Mouse (Mus musculus) ovary, postnatal 10 days (tissue): ENCODE measurements around the gene Cog4.
"Not testable (repeated sequence)": the region's sequence is repeated elsewhere in the genome, so short reads cannot be mapped to it uniquely, and the experiment has no call there.

Experiments used
- DNase-seq: peaks from one replicate; pipeline ENCODE4 v3.0.0; 2022; ENCODE audit warnings: low spot score

Cog4 gene

DNA sequence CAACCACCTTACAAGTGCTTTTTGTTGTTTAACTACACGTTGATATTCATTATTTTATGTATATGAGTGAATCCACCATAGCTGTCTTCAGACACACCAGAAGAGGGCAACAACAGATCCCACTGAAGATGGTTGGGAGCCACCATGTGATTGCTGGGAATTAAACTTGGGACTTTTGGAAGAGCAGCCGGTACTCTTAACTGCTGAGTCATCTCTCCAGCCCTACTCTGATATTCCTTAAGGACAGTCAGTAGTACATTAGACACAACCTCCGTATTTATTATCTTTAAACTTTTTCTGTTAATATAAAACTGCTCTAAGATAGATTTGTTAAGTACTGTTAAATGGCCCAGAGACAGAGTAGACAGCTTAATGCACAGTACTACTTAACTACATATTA lies 14.4 kb upstream of the Cog4 start:
- DNase-seq = no peak

DNA sequence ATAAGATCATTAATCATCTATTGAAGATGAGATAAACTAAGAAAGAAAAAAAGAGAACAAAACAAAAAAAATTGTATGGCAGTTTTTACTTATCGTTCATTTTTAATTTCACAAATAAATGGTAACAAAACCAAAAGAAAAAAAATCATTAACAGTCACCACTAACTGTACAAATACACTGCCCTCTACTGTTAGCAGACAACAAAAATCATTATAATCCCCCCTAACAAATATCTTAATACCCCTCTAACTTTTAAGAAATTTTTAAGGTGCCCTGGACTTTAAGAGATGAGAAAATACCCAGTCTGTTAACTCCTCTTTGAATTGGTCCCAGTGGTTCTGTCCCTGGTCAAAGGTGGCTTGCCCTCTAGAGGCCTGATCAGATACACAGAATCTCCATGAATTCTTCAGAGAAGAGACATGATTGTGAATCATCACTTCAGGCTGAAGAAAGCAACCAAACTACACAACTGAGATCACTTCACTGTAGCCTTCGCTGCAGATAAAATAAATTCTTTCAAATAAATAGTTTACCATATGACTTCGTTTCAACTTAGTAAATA lies 4.3 kb upstream of the Cog4 start:
- no peak for DNase-seq

DNA sequence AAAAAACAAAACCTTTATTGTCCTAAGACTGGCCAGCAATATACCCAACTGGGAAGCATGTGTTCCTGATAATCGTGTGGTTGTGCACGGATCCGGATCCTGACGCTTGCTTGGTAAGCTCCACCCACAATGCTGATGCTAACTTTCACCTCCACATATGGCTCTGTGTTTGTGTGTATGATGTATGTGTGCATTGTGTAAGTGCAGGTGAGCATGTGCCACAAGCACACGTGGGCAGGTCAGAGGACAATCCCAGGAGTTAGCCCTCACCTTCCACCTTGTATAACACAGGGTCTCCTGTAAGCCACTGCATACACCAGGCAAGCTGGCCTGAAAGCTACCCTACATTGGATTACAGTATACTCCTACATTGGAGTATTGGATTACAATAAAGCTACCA lies 3.2 kb upstream of the Cog4 start:
- DNase-seq = no peak

DNA sequence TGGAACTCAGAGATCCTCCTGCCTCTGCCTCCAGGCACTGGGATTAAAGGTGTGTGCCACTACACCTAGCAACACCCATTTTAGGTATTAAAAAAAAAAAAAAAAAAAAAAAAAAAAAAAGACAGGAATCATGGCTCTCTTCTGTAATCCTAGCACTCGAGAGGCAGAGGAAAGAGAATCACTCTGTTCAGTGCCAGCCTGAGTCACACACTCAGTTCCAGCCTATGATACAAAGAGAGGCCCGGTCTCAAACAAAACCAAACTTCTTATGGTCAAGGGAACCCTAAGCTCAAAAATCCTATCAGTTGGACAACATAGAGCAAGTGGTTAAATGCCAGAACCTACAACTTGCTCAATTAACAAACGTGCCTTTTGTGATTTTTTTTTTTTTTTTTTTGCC lies 1.5 kb upstream of the Cog4 start:
- no peak for DNase-seq

DNA sequence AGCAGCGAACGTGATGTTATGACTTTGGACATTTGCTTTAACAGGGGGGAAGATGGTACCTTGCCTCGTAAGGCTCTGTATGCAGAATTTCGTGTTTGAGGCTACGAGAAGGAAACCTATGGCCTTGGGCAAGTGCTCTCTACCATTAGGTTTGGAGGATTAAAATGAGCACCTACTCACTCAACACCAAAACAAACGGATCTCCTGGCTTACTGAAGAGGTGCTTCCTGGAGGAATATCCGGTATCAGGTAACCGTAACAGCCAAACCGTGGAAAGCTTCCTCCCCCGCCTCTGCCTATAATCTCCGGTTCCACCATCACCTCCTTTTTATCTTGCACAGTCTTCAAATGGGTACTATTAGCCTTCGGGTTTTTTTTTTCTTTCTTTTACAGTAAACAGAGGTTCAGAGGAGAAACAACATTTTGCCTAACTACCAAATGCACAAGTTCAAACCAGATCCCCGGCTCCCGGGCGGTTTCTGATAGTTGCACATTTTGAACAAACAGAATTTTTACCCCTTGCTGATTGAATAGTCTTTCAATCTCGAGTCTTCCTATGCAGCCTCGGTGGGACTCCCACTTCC lies 487 bp upstream of the Cog4 start:
- no peak for DNase-seq

DNA sequence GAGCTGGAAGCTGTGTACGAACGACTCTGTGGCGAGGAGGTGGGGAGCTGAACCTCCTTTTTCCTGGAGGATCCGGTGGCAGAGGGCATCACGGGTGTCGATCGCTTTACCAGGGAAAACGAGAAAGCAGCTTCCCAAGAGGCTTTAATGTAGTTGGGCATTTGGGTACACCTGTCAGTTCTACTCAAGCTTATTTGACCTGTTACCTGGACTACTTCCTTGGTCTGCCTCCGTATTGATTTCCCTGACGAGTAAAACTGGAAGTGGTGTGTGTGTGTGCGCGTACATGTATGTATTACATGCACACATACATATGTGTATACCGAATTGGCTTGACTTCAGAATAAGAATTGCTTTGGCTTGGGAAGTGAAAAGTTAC lies 760 bp downstream of the Cog4 start:
- no peak for DNase-seq

DNA sequence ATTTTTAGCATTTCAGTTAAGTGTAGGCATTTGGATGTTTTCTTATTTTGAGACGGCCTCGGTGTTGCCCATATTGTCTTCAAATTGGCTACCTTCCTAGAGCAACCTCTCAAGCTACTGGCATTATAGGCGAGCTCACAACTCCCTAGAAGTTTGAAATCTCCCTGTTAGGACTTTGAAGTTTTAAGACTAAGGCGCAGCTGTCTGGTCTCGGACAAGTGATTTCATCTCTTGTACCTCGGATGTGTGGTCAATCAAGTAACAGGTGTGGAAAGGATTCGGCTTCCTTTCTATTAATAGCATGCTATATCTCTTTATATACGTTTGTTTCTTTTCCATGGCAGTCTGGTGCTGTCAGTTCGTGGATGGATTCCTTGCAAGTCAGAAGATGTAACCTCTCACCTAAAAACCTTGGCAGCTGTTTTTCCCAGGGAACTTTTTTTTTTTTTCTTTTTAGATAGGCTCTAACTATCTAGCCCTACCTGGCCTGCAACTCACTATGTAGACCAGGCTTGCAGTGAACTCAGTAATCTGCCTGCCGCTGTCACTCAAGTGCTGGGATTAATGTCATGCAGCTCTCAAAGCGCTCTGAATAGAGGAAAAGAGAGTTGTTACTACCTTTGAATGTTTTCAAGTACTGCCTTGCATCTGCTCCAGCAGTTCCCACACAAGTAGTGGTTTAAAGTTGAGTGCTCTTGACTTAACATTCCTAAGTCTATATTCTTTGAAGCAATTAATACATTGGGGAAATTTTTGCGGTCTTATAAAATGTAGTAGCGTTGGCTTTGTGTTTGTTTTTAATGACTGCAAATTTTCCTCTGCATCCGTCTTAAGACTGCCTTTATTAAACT lies 1.5 kb downstream of the Cog4 start:
- DNase-seq = no peak

DNA sequence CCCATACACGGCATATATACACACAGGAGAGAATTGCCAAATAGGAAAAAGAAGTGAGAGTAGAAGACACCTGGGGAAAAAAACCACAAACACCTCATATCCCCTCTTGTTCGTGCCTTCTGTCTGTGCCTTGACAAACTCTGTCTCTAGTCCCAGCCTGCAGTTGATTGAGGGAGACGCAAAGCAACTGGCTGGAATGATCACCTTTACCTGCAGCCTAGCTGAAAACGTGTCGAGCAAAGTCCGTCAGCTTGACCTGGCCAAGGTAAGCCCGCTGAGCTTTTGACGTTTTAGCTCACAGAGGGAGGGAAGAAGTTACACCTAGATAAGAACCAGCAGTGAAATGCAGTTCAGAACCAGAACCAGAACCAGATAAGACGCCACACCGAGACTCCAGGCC lies 4.8 kb downstream of the Cog4 start:
- no peak for DNase-seq

DNA sequence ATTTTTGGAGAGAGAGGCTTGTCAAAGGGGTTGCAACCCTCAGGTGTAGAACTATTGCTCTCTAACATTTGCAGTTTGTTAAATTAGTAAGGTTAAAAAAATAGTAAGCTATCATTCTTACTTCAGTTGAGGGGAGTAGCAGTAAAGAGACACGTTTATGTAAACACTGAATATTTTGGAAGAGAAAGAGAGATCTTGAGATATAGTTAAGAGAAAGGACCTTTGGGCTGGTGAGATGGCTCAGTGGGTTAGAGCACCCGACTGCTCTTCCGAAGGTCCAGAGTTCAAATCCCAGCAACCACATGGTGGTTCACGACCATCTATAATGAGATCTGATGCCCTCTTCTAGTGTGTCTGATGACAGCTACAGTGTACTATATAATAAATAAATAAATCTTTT lies 9.7 kb downstream of the Cog4 start:
- not testable (repeated sequence) for DNase-seq

DNA sequence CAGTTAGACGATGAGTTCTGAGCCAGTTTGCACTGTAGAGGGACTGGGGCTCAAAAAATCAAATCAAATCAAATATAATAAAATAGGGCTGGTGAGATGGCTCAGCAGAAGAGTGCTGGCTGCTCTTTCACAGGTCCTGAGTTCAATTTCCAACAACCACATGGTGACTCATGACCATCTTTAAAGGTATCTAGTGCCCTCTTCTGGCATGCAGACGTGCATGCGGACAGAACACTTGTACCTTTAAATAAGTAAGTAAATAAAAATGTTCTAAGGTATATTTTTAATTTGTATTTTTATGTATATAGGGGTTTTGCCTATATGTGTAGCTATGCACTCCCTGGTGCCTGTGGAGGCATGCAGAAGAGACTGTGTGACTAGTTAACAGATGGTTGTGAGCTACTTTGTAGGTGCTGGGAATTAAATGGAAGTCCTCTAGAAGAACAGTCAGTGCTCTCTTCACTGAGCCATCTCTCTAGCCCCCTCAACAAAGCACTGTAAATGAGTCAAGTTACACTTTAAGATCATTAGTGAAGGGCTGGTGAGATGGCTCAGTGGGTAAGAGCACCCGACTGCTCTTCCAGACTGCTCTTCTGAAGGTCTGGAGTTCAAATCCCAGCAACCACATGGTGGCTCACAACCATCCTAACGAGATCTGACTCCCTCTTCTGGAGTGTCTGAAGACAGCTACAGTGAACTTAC lies 10.5 kb downstream of the Cog4 start:
- DNase-seq = no peak

DNA sequence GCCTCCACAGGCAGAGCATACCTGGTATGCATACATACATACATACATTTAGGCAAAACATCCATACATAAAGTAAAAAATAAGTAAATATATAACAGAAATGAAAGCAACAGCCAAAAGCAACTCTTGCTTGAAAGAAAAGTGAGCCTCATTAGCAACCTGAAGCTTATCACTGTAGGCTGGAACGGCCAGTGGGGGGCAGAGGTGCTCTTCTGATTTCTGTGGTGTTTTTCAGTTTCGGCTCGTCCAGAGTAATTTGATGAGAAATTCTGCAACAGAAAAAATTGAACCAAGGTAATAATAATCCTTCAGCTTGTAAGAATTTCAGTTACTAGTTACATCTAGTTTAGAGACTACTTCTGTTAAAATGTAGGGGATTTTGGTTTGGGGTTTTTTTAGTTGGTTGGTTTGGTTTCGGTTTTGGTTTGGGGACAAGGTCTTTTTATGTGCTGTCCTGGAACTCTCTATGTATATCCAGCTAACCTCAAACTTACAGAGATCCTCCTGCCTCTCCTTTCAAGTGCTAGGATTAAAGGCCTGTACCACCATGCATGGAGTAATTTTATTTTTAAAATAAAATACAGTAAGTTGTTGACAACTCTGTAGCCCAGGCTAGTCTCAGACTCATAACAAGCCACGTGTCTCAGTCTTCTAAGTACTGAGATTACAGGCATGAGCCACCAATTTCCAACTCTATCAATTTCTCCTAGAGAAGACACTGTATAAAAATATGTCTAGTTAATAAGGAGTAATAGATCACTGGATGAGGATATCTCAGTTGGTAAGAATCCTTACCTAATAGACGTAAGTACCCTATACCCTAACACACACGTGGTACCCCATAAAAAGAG lies 13.5 kb downstream of the Cog4 start:
- no peak for DNase-seq

DNA sequence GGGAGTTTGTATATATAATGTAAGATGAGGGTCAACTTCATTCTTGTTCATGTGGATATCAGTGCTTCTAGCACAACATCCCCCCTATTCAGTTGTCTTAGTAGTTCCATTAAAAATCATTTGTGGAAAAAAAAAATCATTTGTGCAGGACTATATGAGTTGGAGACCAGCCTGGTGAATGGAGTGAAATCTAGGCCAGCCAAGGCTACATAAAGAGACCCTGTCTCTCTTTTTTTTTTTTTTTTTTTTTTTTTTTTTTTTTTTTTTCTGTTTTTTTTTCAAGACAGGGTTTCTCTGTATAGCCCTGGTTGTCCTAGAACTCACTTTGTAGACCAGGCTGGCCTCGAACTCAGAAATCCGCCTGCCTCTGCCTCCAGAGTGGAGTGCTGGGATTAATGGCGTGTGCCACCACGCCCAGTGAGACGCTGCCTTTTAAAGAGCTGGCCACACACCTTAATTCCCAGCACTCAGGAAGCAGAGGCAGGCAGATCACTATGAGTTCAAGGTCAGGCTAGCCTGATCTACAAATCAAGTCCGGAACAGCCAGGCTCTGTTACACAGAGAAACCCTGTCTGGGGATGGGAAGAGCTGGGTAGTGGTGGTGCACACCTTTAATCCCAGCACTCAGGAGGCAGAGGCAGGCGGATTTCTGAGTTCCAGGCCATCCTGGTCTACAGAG lies 15.1 kb downstream of the Cog4 start:
- not testable (repeated sequence) for DNase-seq

DNA sequence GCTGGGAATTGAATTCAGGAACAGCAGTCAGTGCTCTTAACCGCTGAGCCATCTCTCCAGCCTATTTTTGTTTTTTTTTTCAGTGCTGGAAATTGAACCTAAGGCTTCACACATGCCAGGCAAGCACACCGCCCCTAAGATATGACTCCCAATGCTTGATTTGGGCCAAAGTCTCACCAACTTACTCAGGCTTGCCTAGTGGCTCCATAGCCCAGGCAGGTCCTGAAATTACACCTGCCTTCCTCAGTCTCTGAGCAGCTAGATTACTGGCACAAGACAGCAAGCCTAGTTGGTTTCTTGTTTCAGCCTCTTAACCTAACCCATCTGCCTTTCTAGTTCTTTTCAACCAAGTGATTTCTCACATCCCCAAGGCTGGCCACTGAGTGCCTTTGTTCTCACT lies 24.1 kb downstream of the Cog4 start:
- DNase-seq = no peak

DNA sequence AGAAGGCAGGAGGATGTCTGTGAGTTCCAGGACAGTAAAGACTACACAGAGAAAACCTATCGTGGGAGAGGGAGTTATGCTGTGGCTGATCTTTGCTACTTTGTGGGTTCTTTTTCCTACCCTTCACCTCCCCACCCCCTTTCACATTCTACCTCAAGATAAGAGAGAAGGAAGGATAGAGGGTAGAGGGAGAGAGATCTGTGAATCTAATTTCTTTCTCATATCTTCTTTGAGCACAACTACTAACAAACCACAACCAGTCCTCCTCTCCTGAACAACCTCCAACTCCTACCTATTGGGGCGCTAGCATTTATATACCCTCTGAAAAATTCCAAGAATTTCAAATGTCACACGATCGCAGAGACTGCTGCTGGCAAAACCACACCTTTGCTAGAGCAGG lies 31.5 kb downstream of the Cog4 start:
- no peak for DNase-seq

DNA sequence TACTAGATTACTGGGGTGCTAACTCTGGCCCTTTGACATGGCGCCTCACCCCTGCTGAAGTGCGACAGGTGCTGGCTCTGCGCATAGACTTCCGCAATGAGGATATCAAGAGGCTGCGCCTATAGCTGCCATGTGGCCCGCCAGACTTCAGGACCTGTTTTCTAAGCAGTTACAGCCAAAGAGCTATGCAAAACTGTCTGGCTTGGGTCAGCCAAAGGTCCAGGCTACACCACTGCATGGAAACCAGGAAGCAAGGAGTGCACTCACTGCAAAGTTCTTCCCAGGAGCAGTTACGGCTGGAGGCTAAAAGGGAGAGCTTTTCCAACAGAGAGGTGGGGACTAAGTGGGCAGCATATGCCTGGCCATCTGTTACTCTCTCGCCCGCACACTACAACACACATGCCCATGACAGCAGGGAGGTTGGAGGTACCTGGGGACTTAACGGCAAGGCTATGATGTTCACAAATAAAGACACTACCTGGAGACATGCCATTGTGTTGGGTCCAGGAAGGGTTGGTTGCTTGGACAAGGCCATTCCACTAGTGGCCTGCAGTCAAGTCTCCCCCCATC lies 35.4 kb downstream of the Cog4 start:
- no peak for DNase-seq

DNA sequence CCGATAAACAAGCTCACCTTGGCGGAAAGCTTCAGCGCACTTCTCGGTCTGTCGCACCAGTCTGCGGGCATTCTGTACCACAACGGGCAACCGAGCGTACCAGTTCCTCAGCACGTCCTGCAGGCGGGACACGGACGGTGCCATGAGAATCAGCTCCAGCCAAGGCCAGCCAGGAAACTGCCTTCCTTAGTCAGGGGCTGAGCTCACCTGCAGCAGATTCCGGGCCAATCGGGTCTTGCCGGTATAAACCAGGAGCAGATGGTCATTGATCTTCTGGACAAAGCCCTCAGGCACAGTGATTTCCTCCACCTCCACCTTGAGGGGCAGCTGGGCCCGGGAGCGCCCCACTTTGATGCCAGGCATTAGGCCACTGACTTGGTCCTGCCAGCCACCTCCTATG lies 37.4 kb downstream of the Cog4 start:
- no peak for DNase-seq

DNA sequence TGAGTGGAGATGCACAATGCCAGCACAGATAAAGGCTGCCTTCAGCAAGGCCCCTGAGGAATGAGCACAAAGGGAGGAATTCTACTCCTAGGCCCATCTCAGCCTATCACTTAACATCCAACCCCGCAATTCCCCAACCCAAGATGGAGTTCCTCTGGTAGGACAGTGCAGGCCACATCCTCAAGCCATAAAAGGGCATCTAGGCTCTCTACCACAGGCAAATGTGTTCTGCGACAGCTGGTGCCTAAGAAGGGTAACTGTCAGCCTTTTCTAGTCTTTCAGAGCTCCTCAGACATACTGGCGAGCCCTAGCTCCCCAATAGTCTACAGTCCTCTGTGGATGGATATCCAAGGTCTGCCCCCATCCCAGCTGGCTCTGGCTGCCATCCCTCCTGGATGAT lies 40.2 kb downstream of the Cog4 start:
- no peak for DNase-seq

DNA sequence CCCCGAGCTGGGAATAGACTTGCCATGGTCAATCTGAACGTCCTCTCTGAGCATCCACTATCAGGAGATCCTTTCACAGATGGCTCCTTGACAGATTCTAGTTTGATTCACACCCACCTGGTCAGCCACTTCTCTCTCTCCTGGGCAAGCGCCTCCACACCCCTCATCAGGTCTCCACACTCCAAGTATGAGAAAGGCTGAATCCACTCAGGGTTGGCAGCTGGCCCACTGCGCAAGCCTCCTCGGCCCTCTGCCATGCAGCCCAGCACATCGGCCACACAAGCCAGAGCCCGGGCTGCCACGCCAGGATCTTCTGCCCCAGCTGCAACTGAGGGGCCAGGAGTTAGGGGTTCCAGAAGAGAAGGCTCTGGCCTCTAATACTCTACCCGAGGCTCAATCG lies 41.2 kb downstream of the Cog4 start:
- DNase-seq = no peak

DNA sequence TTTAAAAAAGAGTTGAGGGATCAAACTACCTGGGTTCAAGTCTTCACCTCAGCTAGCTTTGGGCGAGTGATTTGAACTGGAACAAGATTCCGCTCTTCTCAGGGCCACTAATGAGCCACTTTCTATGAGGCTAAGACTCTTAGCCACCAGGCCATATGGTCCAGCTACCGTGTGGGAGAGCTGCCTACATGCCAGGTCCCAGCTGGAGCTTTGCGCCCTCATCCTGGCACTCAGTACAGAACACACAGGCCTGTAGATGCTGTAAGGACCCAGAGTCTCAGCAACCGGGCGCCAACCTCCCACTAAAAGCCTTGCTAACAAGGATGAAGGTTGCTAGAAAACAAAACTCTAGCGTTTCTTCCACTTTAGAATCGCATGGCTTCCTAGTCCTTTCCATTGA lies 42.0 kb downstream of the Cog4 start:
- DNase-seq = no peak

DNA sequence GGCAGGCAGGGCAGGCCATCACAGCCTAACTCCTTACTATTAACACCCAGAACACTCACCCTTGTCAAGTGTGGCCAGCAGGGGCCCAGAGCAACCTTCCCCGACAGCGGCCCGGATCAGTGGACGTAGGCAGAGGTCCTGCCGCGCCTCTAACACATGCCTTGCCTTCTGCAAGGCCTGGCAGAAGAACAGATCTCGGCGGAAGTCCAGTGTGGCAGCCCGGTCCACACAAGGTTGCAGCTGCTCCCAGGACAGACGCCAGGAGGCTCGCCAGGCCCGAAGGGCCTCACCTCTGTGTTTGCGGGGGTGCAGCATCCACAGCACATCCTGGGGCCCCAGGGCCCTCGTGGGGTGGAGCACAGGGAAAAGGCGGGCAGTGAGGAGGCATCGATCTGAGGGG lies 42.5 kb downstream of the Cog4 start:
- DNase-seq = no peak

DNA sequence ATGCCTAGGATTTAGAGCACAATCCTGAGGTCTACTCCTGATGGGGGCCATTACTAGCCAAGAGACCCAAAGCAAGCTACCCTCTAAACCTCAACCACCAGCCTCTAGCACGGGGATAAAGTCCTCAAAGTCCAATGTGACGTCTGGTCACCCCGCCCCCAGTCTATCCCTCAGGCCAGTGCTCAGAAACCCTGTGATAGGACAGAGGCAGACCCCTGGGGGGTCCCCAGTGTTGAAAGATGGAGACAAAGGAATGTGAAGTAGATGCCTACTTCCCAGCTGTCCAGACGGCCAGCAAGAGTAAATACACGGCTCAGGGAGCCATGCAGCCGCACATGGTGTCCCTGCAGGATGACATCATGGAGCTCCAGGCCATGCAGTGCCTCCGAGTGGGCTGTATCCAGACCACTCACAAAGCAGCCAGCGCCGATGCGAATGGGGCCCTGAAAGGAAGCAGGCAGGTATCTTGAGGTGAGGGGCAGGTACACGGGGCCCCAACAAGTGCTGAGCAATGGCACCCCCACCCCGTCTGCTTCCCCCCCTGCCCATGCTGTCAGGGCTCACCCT lies 43.6 kb downstream of the Cog4 start:
- no peak for DNase-seq
